Mouse (Mus musculus) gastrocnemius, postnatal 10 days (tissue): ENCODE data around the gene Mblac2. TPM values are rescaled to one million over a fixed set of nuclear protein-coding genes. Genes with fewer than 3 reads are reported as not detected.

Source experiments
- DNase-seq: peaks from one replicate; pipeline ENCODE4 v3.0.0; 2021; ENCODE audit warnings: mixed read lengths
- total RNA-seq, 2 experiments: library from RNA; stranded (reverse); gene quantifications; 2 replicates each; pipeline ENCODE4 v1.2.3; 2021

Mblac2 gene
- total RNA-seq, 2 experiments from 2014 or later, result 1.7 to 1.8 TPM

DNA sequence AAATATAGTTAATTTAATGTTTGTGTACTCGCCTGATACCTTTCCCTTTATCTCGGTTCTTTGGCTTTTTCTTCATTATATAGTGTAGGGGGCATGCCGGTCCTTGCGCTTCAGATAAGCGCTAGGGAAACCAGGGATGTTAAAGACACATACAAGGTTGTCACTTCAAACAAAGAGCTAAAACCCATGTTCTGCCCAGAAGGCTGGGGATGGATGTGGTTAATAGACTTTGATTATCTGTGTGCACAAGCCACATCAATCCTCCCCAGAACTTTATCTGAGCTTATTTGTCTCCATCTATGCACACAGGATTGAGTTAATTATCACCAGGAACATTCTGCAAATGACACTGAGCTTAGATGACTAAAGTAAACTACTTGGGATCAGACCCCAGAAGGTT is 25.5 kb downstream of the Mblac2 start:
- no peak for DNase-seq

GRCm38 (mm10) chr13:81740898-81741297 is 29.8 kb downstream of the Mblac2 start:
- no peak for DNase-seq

DNA sequence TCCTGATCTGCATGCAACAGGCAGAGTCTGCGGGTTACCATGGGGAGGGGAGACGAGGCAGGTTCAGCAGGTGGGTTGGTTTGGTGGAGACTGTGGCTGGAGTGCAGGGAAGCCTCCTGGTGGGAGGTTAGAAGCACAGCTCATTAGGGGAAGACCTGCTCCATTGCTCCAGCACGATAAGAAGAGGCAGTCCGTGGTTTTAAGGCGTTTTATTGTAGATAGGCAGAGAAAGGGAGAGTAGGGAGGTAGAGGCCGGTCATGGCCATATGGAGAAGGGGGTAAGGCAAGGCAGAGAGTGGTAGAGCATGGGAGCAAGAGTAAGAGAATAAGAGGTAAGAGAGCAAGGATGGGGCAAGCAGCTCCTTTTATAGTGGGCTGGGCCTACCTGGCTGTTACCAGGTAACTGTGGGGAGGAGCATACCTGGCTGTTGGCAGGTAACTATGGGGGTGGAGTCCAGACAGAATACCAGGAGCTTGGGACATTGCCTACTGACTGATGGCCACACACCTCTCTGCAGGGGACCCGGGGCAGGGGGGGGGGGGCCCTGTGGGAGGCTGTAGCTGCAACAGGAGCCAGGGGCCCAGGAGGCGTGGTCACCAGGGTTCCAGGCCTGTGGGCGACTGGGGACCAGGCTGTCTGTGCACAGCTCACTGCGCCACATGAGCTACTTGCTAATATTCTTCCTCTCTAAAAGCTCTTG is 32.4 kb downstream of the Mblac2 start:
- no peak for DNase-seq

DNA sequence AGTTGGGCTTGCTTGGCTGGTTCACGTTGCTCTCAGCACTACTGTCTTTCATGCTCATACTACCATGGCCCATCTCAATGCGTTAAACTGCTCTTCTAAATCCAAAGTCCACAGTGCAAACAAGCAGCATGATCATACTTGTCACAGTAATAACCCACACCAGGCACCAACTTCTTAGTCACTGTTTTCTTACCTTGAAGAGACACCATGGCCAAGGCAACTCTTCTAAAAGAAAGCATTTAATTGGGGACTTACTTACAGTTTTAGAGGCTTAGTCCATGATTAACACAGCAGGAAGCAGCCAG is 32.9 kb downstream of the Mblac2 start:
- no peak for DNase-seq

GRCm38 (mm10) chr13:81754878-81755277 is 43.7 kb downstream of the Mblac2 start:
- DNase-seq, result no peak

DNA sequence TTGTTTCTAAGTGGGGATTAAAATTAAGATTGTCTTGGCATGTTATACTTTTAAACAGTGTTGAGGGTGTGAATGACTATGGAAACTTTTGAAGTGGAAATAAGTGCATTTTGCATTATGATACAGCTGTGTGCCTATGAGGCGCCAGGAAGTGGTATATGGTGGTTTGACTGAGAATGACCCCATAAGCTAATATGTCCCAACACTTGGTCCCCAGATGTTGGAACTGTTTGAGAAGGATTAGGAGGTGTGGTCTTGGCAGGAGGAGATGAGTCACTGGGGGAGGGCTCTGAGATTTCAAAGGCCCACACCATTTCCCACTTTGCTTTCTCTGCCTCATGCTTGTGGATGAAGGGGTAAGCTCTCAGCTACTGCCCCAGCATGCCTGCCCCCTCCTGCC is 44.2 kb downstream of the Mblac2 start:
- DNase-seq, result no peak

DNA sequence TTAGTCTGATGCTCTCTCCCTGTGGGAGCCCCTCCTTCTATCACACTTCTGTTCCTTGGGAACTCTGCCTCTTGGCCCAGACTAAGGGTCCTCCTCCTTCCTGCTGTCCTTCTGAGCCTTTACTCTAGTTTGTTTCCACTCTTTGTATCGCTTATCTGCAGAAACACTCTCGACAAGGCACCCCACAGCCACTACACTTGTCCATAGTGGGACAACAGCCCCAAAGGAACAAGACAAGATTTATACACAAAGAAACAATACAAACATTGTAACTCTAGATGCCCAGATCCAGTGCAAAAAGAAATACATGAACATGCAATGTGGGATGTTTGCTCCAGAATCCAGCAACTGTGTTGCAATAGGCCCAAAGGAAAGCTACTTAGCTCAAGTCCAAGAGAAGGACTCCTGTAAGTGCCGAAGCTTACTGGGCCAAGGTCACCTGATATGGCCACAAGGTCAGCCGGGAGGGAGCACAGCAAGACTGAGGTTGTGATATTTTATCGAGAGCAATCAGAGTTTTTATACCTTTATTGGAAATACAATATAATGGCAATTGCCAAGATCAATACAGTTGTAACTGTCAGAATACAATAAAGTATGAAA is 46.0 kb downstream of the Mblac2 start:
- no peak for DNase-seq

DNA sequence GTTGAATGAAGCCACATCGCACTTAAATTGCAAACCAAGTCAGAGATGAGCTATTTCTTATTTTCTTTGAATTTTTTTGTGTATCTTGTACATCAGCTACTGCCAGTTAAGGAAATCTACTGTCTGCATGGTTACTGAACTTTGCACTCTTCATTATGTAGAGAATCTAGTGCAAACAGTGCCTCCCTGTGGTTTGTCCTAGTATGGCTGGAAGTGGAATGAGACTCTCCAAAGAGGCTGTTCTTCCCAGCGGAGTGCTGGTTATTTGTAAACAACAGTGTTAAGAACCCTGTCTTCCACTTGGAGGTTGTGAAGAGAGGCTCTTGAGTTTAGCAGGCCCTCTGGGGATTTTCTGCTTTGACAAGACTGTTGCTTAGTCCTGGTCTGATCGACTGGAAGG is 49.2 kb downstream of the Mblac2 start:
- peak; percentile 30 for DNase-seq

DNA sequence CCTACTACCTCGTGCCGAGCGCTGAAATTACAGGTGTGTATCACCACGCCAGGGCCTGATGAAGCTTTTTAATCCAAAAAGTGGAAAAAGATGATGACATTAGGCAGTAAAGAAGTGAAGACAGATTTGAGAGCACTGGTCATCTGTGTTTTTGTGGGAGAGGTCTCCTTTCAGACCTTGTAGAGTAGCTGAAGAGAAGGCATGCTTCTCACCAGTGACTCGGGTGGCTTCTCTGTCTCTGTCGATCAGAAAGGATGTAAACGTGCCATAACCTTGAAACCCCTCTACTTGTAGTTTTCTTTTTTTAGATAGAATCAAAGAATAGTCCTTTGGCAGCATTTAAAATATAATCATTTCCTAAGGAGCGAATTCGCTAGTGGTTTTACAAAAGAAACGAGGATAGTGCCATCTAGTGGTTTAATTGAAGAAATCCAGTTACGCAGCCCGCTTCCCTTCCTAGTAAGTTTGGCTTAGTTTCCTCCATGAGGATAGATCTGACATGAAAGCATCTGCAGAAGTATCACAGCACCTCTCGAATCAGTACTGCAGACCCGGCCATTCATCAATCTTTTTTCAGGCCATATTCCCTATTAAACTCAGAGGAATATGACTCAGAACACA is 50.5 kb downstream of the Mblac2 start:
- DNase-seq, result no peak

DNA sequence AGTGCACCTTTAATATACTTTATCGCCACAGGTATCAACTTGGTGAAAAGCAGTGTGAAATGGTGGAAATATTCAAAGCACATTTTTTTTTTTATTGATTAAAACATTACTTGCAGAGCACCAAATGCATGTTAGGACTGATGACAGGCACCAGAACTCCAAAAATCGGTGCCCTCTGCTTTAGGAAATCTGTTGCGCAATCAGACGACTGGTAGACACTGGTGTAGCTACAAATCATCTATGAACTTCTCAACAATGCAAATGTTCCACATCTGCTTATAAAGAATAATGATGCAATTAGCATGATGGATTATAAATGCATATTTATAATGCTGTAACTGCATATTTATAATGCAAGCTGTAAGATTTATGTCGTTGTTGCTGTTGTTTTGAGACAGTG is 53.0 kb downstream of the Mblac2 start:
- DNase-seq, result no peak

- DNase-seq, result peak; percentile 66
These were observed 56.0 kb downstream of the Mblac2 start for GRCm38 (mm10) chr13:81767038-81767659.

- DNase-seq, result no peak
These were observed 65.1 kb downstream of the Mblac2 start for GRCm38 (mm10) chr13:81776217-81776616.

DNA sequence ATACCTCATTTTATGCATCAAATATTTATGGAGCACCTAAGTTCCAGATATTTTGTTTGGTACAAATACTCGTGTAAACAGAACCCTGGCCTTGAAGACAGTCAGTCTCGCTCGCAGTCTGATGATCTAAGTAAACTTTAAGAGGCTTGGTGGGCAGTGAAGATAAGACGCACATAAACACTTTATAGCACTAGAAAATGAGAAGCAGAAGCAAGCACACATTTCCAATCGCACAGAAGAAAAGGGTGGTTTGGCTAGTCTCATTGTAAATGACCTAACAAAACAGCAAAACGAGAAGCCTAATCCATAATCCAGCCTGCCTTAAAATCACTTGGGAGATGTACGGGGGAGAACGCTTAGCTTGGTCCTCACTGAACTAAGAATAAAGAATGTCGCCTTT is 71.3 kb downstream of the Mblac2 start:
- no peak for DNase-seq

GRCm38 (mm10) chr13:81782971-81783404 is 71.8 kb downstream of the Mblac2 start, which contains the start of gene Cetn3:
Gene Cetn3, plus strand, starts transcription at chr13:81783077.
- peak; percentile 84 for DNase-seq

GRCm38 (mm10) chr13:81783405-81784342 is 72.5 kb downstream of the Mblac2 start:
- peak; percentile 97 for DNase-seq

DNA sequence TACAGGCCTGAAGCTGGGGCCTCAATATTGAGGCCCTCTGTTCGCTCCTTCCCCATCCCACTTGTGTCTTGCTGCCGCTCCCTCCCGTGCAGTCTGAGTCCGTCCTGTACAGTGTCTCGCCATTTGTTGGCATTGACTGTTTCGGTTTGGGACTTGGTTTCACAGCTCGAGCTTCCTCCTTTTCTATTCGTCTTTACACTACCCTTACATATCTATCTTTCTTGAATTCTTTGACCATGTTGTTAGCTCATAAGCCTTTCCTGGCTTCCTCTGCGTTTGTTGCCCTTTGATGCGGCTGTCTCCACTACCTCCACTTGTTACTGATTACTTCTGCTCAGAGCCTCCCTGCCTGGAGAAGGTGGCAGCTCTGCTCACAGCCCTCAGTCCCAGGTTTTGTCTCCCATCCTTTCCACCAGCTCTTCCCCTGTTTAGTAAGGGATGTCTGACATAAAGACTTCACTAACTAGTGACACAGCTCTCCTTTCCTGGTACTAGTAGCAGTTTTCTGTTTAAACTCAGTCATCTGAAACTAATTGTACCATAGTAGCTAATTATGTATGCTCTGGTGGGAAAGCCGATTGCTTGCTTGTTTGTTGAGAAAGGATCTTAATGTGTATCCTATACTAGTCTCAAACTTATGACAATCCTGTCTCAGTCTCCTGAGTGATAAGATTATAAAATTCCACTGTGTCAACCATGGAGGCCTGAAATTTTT is 74.8 kb downstream of the Mblac2 start:
- no peak for DNase-seq

- DNase-seq, result no peak
These were observed 79.0 kb downstream of the Mblac2 start for GRCm38 (mm10) chr13:81790160-81790559.

DNA sequence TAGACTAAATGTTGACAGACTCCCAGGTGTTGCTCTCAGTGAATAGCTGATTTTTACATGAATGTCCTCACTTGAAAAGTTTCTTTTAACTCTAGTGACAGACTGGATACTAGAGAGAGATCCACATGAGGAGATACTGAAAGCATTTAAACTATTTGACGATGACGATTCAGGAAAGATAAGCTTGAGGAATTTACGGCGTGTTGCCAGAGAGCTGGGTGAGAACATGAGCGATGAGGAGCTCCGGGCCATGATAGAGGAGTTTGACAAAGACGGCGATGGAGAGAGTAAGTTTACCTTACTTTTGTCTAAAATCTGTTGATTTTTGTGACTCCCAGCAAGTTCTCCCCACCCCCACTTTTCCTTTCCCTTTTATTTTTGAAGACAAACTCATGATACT is 80.7 kb downstream of the Mblac2 start:
- no peak for DNase-seq

GRCm38 (mm10) chr13:81793850-81794249 is 82.7 kb downstream of the Mblac2 start:
- no peak for DNase-seq

- DNase-seq, result no peak
These were observed 90.0 kb downstream of the Mblac2 start for GRCm38 (mm10) chr13:81801121-81801520.
